Mouse (Mus musculus): Measurements from ENCODE around the gene Tbc1d1. TPM values are rescaled to one million over a fixed set of nuclear protein-coding genes. Genes with fewer than 3 reads are reported as not detected.
"Not testable (repeated sequence)": the region's sequence is repeated elsewhere in the genome, so short reads cannot be mapped to it uniquely, and the experiment has no call there.

Gene Tbc1d1
- polyA plus RNA-seq, 3 experiments from 2014 or later: 28.0 to 49.0 (median 34.6) TPM

GRCm38 (mm10) chr5:64360876-64361268 is 204.8 kb downstream of the Tbc1d1 start:
- not testable (repeated sequence) for ATAC-seq

- no peak for ATAC-seq
Measured at GRCm38 (mm10) chr5:64363859-64364406, 207.8 kb downstream of the Tbc1d1 start.

- ATAC-seq: no peak
Measured at GRCm38 (mm10) chr5:64364432-64365125, 208.5 kb downstream of the Tbc1d1 start.

- no peak for ATAC-seq
Measured at GRCm38 (mm10) chr5:64365187-64366066, 209.3 kb downstream of the Tbc1d1 start.

DNA sequence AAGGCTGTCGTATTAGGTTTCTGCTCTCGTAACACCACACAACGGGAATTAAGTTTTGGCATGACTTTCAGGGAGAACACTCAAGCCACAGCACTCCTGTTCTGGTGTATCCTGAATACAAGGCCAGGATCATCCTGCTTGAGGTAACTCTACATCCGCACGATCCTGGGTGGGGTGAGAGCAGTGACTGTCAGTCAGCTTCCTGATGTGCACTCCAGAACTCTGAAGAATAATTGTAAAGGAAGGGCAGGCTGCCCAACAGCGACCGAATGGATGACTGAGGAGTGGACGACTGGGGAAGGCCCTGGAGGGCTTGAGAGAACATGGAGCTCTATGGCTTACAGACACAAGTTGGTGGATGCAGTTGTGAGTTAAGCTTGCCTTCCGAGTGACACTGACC is 210.0 kb downstream of the Tbc1d1 start:
- ATAC-seq: no peak

GRCm38 (mm10) chr5:64367426-64367825 is 211.3 kb downstream of the Tbc1d1 start:
- ATAC-seq: no peak

- ATAC-seq: peak; percentile 60
Measured at GRCm38 (mm10) chr5:64371331-64371831, 215.3 kb downstream of the Tbc1d1 start.

DNA sequence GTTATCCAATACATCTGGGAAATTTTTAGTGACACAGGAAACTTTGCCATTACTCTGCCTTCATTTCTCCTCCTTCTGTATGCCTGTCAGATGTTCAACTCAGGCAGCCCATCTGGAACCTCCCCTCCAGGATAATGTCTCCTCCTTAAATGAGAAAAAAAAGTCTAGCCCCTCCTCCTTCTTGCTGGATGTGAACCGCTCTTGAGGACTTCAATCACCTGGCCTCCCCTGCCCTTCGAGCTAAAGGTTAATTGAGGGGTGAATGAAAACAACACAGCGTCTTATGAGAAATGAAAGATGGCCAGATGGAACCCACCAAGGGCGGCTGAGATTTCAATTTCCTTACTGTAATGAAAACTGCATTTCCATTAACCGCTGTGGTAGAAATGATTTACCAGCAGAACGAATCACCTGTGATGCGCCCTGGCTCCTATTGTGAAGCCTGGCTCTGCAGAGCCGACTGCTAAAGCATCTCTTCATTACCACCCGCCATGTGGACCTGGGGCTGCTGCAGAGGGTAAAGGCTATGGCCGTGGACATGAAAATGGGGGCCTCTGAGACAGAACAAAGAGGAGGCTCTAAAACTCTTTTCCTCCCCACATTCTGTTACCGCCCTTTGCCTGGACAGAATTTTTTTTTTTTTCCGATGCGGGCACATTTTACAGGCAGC is 216.3 kb downstream of the Tbc1d1 start:
- ATAC-seq: no peak

DNA sequence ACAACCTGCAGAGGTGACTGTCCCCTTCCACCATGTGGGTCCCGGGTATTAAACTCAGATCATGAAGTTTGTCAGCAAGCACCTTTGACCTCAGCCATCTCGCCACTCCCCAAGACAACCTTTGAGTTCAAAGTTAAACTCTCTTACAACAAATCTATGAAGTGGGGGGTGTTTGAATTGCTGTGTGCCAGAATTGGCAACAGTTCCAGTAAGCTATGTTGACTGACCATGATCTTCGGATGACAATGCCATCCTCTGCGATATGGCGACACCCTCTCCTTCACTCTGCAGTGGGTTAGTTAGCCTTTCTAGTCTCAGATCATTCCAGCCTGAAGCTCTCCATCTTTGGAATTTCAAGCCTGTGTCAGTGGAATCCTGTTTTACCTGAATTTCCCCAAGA is 217.6 kb downstream of the Tbc1d1 start:
- ATAC-seq: no peak

GRCm38 (mm10) chr5:64375851-64376250 is 219.7 kb downstream of the Tbc1d1 start:
- no peak for ATAC-seq

DNA sequence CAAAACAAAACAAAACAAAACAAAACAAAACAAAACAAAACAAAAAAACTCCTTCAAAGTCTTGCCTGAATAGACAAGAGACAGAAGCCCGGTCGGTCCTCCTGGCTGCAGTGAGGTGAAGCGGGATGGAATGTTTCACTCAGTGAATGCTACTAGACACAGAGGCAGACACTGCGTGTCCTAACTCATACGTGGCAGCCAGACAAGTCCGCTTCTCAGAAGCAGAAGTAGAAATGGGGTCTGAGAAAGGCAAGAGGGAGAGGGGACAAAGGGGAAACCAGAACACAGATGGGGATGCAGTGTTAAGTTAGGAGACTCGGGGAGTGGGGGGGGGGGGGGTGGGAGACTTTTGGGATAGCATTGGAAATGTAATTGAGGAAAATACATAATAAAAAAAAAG is 220.4 kb downstream of the Tbc1d1 start:
- no peak for ATAC-seq

DNA sequence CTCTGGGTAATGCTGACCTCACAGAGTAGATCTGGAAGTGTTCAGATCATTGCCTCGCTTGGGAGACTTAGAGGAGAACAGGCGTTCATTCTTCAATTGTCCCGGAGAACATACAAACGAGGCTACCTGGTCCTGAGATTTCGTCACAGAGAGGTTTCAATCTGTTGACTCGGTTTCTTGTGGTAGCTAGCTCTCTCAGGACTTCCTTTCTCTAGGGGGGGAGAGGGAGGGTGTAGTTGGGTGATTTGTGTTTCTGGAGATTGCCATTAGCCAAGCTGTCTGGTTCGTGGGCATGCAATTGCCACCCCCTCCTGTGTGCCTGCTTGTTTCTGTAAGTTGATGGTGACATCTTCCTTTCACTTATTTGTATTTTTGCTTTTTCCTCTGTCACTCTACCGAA is 221.6 kb downstream of the Tbc1d1 start:
- no peak for ATAC-seq

DNA sequence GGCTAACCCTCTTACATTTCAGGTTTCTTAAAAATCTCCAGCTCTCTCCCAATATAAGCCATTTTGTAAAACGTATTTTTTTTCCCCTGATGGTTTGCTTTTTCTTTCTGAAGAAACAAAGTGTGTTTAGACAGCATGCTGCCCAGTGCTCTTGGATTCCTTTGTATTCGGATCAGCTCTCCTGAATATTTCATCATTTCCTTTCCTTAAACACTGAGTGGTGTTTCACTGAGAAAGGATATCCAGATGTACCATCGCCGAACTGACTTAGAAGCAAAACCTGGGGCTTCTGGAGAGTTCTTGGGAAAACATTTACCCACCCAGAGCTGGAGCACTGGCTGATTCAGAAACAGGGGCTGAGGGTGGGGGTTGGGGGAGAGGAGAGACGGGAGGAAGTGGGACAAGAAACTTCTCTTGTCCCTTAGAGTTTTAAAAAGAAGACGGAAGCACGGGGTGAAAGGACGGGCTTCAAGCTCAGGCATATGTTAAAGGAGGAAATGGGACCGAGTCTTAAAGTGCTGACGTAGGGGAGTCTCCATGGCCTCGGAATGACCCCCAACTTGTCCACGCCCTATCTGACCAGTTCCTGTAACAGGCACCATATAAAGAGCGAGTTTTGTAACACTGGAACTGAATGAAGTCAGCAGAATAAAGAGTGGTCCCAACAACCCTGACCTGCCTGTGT is 222.6 kb downstream of the Tbc1d1 start:
- no peak for ATAC-seq

DNA sequence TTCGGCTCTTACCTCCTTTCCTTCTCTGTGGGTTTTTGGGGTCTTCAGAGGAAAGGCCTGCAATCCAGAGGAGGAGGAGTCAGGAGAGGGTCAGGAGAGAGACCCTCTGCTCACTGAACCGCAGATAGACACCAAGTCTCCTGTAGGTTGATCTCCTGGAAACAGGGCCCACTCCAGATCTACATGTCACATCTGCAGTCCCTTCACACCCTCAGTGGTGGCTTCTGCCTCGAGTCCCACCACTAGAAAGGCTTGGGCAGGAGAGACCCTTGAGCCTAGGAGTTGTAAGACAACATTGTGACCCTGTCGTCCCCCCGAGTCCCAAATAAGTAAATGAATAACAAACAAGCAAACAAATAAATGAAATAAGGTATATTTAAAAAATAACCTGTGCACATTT is 223.7 kb downstream of the Tbc1d1 start:
- no peak for ATAC-seq

DNA sequence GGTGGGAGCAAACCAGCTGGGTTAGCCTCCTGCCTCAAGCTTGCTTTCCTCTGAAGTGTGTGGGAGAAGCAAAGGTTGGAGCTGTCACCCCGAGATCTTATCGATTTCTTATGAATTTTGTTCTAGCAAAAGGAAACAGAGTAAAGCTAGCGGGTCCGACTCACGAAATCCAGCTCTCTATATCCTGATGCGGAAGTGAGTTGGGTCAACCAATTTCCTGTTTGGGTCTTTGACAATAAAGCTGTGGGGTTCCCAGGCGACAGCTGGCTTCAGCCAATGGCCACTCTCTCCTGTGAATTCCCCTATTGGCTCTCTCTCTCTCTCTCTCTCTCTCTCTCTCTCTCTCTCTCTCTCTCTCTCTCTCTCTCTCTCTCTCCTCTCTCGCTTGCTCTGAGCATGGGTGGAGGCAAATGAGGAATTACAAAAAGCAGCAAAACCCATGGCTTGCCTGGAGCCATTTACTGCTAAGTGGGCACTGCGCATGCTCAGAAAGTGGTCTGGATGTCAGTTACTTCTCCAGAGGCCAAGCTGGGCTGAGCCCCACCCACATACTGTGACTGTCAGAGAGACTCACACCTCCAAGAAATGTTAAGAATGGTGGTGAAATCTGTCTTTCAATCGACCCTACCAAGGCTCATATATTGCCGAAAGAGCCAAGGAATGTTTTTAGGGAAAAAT is 224.7 kb downstream of the Tbc1d1 start:
- ATAC-seq: peak; percentile 65

GRCm38 (mm10) chr5:64381538-64381937 is 225.4 kb downstream of the Tbc1d1 start:
- no peak for ATAC-seq

DNA sequence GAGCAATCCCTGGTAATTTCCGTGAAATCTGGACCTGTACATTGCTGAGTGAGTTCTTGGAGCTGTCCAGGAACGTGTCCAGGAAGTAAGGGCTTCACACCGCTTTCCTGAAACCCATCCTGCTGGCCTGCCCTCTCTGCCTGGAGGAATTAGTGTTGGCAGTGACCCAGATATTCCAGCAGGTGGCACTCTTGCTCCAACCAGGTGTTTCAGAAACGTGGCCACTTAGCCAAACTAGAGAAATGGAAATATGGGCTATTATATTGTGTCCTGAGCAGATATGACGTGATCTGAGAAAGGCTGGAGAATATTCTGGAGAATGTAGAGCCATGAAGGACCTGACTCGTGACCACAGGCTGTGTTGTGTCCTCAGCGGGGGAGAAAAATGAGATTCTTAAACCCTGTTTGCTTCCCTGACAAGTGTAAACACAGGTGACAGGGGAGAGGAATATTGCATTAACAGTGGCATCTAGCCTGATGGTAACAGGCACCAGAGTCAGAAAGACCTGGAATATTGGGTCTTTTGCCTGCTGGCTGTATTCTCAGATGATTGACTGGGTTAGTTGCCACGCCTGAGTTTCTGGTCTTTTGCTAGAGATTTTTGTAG is 226.4 kb downstream of the Tbc1d1 start:
- ATAC-seq: peak; percentile 73

DNA sequence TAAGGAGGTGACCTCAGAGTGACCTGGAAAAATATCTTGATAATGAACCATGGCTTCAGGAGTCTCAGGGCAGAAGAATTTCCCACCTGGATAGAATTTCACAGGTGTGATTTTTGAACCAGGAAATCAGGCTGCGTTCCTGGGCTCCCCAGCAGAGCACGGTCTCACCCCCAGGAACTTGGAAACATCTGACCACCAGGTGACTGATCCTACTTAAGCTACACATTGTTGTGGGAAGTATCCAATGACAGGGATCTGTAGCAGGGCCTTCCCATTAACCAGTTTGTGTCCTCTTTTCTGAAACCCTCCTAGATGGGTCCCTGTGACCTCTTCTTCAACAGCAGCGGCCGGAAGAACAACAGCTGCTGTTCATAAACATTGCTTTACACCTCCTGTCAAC is 227.1 kb downstream of the Tbc1d1 start:
- no peak for ATAC-seq

- ATAC-seq: no peak
Measured at GRCm38 (mm10) chr5:64384546-64384945, 228.4 kb downstream of the Tbc1d1 start.

- no peak for ATAC-seq
Measured at GRCm38 (mm10) chr5:64386996-64387395, 230.9 kb downstream of the Tbc1d1 start.
